In the genomic region with DNA sequence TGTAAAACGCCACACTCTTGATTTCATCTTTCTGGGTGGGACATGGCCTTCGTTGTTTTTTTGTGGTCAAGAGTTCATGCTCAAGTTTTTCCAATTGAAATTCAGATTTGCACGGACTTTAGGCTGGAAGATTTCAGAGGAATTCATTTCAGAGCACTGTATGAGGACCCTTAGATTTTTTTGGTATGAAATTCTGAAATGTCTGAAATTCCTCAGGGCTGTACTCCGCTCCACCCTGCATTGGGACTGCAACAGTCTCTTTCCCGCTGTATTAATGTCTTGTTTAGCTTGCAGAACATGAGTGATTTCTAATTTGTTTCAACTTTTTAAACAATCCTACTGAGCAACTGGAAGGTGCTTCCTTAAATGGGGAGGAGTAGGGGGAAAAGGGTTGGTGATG, we compare ENCODE assay signal across 16 mouse cellular contexts. TPM values are rescaled to one million over a fixed set of nuclear protein-coding genes. Genes with fewer than 3 reads are reported as not detected.
"Had no signal": no experiment of that assay in that cellular context is flagged by ENCODE, and none has a peak within 500 bp of the region (broad histone marks: within the 10 kb centered on the region; RNA-seq: fewer than 3 reads in every experiment).

No protein-coding gene starts in this region.

- H3K9me3 ChIP-seq: liver, embryonic 13.5 days; liver, embryonic 15.5 days; megakaryocyte, embryonic 14.5 days; midbrain, embryonic 13.5 days; midbrain, embryonic 15.5 days; neural tube, embryonic 12.5 days; stomach, embryonic 15.5 days had no signal

- H3K9ac ChIP-seq: liver, embryonic 13.5 days; liver, embryonic 15.5 days; liver, postnatal 0 days; lung, embryonic 14.5 days; midbrain, embryonic 13.5 days; midbrain, embryonic 15.5 days; neural tube, embryonic 12.5 days; stomach, embryonic 15.5 days had no signal

- H3K4me1 ChIP-seq: liver, embryonic 13.5 days; midbrain, embryonic 13.5 days; midbrain, embryonic 15.5 days; neural tube, embryonic 12.5 days; stomach, embryonic 15.5 days had no signal

- H3K4me3 ChIP-seq: liver, embryonic 13.5 days; liver, embryonic 15.5 days; megakaryocyte, embryonic 14.5 days; midbrain, embryonic 13.5 days; midbrain, embryonic 15.5 days; neural tube, embryonic 12.5 days; stomach, embryonic 15.5 days had no signal

- H3K4me2 ChIP-seq: liver, embryonic 11.5 days; liver, embryonic 13.5 days; liver, embryonic 15.5 days; lung, embryonic 14.5 days; midbrain, embryonic 13.5 days; midbrain, embryonic 15.5 days; neural tube, embryonic 12.5 days; stomach, embryonic 15.5 days had no signal

- ATAC-seq: liver, postnatal 0 days; midbrain, embryonic 13.5 days; midbrain, embryonic 15.5 days had no signal

- H3K36me3 ChIP-seq: liver, embryonic 13.5 days; liver, embryonic 15.5 days; midbrain, embryonic 13.5 days; midbrain, embryonic 15.5 days; neural tube, embryonic 12.5 days; stomach, embryonic 15.5 days had no signal

- DNase-seq: liver, embryonic 13.5 days; liver, postnatal 0 days; lung, embryonic 14.5 days; right cerebral cortex, postnatal 14 days; thymus, adult 2 months; thymus, postnatal 25 days; thymus, postnatal 4 days had no signal

- H3K27me3 ChIP-seq: liver, embryonic 13.5 days; liver, embryonic 15.5 days; megakaryocyte, embryonic 14.5 days; midbrain, embryonic 13.5 days; midbrain, embryonic 15.5 days; neural tube, embryonic 12.5 days; stomach, embryonic 15.5 days had no signal

- H3K27ac ChIP-seq: liver, embryonic 13.5 days; liver, embryonic 15.5 days; macrophage; midbrain, embryonic 13.5 days; midbrain, embryonic 15.5 days; neural tube, embryonic 12.5 days; stomach, embryonic 15.5 days; stomach, postnatal 0 days had no signal

RNA-seq across cellular contexts. Expression of gene Fam124b, which starts 32.0 kb away (rescaled TPM):
- polyA plus RNA-seq: liver, embryonic 11.5 days; liver, embryonic 13.5 days; liver, embryonic 15.5 days; liver, postnatal 0 days; macrophage had no signal
